Mouse (Mus musculus) megakaryocyte, adult 5-6 weeks (primary cell): ENCODE data around the gene Sdr42e1. TPM values are rescaled to one million over a fixed set of nuclear protein-coding genes. Genes with fewer than 3 reads are reported as not detected.

Experiments used
- ATAC-seq: 2 replicates; pipeline ENCODE4 v1.8.0; 2016; ENCODE audit warnings: mild to moderate bottlenecking, inconsistent platforms; ENCODE audit not compliant: poor library complexity, severe bottlenecking
- total RNA-seq, 2 experiments: library from RNA; stranded (forward) in 1 of 2; stranded (reverse) in 1 of 2; fragments of 153-499, 151-499 nt in 1 of 2; fragments of 221-1000, 200-1000 nt in 1 of 2; gene quantifications; 2 replicates each; pipeline versions ENCODE4 v1.2.3 to v1.2.4; 2015 to 2017

Sdr42e1 gene
- total RNA-seq, 2 experiments from 2014 or later, result 2.3 to 4.1 TPM

DNA sequence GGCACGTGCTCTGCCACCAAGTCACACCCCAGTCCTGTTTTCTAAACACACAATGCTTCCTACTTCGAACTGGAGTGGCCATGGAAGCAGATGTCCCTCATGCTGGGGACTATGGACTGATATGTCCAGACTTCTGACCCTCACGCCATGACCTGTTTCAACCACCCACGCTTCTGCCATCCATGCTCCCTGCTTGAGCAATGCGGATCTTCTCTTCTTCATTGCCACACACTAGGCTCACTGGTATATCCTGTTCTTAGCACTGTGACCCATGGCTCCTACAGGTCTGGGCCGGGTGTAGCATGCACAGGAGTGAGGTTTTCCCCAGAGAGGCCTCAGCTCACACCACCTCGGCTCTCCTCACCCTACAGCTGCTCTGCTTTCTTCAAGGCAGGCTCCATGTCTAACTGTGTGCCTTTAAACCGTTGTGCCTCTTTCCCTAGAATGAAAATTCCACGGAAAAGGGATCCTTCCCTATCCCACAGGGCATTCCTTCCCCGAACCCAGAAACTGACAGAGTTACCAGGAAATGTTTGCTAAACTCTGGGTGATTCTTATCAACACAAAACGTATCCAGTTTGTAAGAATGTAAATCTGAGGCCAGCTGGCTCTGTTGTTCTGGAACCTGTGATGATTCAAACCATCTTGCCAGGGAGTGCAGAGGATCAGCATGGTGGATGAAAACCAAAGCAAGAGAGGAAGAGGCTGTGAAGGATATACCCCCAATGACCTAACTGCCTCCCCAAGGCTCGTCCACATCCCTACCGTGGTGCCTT lies 6.0 kb downstream of the Sdr42e1 start:
- ATAC-seq, result no peak

DNA sequence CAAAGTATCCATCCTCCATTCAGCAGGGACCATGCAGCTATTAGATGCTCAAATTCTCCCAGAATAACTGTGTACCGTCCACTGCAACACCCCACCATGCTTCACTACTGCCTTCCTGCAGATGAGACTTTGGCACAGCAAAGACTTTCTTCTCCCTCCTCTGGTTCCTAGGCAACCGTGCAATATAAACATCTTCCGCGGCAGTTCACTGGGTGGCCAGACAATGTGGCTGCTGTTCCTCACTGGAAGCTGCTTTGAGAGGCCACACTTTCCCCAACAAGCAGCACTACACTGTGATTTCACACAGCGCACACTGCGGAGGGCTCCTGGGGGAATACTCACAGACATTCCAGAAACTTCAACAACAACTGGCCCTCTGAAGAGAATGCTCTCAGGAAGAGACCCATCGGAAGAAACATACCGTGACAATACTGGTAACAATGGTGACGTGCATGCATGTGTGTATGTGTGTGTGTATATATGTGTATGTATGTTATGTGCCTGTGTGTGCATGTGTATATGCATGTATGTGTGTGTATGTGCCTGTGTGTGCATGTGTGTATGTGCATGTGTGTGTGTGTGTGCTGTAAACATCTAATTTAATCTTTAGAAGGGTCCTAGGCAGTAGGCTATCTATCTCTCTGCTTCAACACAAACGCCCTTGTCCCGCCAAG lies 13.0 kb downstream of the Sdr42e1 start:
- no peak for ATAC-seq

DNA sequence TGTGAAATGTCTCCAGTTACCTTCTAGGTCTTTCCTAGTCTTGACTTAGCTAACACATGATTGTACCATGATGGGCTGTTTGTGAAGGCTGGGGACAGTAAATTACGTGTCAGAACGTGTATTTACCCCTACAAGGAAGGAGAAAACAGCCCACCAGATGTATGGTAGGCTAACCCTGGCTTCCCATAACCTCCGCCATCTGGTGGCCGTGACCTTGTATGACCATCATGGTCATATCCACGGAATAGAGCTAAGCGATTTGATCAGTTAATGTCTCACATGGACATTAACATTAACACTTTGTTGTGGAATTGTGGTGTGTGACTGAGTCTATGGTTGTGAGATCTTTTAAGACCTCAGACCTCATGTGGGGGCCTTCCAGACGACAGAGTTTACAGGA lies 14.5 kb downstream of the Sdr42e1 start:
- no peak for ATAC-seq

DNA sequence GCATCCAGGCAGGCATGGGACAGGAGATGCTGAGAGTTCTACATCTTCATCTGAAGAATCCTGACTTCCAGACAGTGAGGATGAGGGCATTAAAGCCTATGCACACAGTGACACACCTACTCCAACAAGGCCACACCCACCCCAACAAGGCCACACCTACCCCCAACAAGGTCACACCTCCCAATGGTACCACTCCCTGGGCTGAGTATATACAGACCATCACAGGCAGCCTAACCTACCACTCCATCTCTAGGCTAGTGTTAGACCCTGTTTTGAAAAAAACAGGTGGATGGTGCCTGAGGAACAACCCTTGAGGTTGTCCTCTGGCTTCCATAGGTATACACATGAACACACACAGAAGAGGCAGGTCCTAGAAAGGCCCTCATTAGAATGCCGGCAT lies 21.2 kb downstream of the Sdr42e1 start:
- ATAC-seq, result no peak

DNA sequence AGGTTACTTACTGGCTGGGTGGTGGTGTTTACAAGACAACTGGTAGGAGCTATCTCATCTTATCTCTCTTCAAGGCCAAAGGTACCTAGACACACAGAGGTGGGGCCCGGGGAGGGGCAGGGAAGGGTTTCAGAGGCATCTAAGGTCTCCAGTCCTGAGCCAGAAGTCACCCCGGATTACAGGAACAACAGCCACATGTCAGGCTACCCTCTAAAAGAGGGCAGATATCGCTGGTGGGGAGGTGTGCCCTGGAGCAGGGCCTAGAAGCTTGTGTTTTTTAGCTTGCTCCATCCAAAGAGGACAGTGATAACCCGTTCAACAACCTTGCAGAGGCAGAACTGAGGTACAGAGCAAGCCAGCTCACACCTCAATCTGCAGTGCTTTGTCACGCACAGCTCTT lies 27.0 kb downstream of the Sdr42e1 start:
- ATAC-seq, result no peak

DNA sequence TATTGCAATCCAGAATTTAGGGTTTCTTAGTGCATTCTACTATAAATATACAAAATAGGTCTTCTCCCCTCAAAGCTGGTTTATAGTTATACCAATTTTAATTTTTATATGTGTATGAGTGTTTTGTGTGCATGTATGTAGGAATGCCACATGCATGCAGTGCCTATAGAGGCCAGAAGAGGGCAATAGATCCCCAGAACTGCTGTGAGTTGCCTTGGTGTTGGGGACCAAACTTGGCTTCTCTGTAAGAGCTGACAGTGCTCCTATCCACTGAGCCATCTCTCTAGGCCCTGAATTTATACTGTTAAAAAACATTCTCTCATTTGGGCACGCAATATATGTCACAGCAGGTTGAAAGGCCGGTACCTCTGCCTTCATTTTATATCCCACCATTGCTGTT lies 27.5 kb downstream of the Sdr42e1 start:
- peak; percentile 75 for ATAC-seq

DNA sequence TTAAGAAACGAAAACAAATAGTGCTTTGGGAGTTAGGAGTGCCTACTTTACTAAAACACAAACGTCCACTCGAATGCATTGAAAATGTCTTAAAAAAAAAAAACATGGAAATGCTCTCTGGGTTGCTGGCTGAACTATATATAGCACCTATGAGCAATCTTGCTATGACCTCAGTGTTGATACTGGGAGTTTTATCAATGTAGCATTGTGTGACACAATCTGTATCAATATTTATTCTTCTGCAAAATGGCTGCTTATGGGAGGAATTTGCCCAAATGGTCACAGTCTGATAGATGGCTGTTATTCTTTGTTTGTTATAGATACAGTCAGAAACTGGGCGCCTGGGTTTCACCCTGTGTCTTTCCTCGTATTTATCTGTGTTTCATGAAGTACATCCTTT lies 28.0 kb downstream of the Sdr42e1 start:
- no peak for ATAC-seq

DNA sequence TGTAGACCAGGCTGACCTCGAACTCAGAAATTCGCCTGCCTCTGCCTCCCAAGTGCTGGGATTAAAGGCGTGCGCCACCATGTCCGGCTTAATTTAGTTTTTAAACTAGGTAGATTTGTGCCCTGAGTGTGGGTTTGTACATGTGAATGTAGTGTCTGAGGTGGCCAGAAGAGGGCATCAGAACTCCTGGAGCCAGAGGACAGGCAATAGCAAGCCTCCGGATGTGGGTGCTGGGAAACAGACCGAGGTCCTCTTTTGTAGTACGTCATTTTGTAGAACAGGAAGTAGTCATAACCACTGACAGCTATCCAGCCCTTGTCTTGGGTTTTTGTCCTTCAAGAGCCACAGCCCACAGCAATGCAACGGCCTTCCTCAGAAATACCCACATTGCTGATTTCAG lies 33.9 kb downstream of the Sdr42e1 start:
- ATAC-seq, result no peak

DNA sequence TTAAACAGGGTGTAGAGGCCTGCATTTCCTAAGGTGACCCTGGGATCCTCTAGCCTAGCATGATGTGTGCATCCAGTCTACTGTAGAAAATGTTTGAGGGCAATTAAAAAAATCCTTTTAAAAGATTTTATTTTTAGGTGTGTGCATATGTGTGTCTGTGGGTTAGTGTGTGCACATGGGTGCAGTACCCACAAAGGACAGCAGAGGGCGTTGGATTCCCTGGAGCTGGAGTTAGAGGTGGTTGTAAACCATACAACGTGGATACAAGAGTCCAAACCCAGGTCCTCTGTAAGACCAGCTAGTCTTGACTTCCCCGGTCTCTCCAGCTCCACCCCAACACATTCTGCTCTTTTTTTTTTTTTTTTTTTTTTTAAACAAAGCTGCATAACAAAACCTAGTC lies 36.0 kb downstream of the Sdr42e1 start:
- no peak for ATAC-seq

DNA sequence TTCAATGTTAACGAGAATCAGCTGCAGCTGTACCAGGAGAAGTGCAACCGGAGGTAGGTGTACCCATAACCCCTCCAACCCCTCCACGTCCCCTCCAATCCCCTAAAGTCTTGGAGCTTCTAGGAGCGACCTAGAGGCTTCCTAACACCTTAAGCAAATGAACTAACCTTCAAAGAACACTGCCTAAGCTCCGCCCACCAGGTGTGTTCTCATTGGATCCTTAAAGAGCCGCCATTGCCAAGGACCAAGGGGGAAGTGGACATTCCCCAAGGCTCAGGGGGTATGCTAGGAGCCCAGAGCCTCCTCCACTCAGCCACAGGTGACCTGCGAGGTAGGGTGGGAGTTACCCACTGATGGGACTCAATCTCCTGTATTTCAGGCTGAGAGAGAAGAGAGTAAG lies 39.1 kb downstream of the Sdr42e1 start:
- no peak for ATAC-seq

DNA sequence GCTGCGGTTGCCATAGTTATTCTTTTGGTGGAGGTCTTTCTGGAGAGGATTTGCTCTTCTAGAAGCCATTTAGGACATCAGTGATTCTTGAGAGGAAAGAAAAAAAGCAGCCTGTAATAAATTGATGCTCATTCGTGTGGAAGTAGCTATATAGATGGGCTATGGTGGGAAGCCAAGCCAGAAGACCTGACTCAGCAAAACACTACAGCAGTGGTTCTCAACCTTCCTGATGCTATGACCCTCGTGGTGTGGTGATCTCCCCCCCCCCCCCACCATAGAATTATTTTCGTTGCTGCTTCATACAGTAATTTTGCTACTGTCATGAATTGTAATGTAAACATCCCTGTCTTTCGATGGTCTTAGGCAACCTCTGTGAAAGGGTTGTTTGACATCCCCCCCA lies 41.0 kb downstream of the Sdr42e1 start:
- no peak for ATAC-seq

DNA sequence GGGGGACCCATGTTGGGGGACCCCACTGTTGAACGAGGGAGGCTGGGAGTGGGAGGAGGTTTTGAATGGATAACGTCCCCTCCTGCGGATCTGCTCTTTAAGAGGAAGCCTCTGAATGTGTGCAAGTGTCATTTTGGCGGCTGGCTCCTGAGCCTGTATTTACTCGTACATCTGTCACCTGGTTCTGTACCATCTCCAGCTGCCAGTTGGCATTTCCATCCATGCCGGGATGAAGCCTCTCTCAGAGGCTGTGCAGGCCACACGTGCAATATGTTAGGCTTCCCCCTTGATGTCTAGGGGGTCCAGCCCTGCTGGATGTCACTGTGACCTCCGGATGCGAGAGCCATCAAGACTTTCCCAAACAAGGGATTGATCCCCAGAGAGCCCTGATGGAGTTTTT lies 46.4 kb downstream of the Sdr42e1 start:
- ATAC-seq, result no peak

DNA sequence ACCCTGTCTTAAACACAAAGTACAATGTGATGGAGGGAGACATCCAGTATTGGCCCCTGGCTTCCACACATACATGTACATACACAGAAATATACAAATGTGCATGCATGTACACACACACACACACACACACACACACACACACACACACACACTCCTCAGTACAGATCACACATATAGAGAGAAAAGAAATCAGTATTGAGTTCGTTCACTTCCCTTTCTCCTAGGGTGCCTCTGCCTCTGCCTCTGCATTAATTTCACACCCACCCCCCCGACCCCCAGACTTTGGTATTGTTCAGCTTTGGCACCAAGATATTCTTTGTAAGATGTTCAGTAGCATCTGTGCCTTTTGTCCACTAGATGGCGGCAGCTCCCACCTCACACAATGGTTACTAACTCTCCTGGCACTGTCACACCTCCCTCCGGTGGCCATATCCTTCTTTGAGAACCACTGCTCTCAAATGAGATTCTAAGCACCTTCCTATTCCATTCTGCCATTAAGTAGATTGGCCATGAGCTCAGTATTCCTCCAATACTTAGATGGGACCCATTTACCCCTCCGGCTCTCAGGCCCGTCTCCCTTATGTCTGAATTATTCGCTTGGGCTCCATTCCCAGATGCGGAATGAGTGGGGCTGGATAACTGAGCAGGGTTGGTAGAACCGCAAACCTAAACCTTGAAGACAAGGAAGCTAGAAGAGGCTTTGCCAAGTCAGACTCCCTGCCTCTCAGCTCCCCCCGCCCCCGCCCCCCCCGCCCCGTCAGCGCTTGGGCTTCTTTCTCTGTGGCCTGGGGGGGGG lies 47.2 kb downstream of the Sdr42e1 start:
- ATAC-seq, result peak; percentile 70

DNA sequence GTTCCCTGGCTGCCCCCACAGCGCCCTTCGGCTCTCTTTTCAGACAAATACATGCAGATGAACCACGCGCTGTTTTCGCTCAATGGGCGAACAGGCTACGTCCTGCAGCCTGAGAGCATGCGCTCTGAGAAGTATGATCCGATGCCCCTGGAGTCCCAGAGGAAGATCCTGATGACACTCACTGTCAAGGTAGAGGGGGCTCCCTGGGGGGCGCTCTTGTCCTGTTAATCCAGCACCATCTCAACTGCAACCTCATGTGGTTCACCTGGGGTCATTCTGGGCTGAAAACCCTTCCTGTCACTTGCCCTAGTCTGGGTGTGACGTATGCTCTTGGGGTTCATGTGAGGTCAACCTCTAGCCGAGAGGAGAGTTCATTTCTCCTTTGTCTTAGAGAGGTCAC lies 60.6 kb downstream of the Sdr42e1 start:
- ATAC-seq, result no peak

Other genes starting within 250 kb of the Sdr42e1 start
- gene Plcg2, start 175.4 kb downstream of the Sdr42e1 start, total RNA-seq (2015), result 104 and 105 TPM in 2 replicates
- gene Plcg2, start 175.4 kb downstream of the Sdr42e1 start, total RNA-seq (2017), result 164 and 180 TPM in 2 replicates
- gene Hsd17b2, start 28.2 kb upstream of the Sdr42e1 start, total RNA-seq (2015), result 0.84 TPM in 1 of 2 replicates, not detected in the other
- not detected in 2 replicates for gene Hsd17b2, start 28.2 kb upstream of the Sdr42e1 start, total RNA-seq (2017)
- gene Mphosph6, start 128.3 kb upstream of the Sdr42e1 start, total RNA-seq (2015), result 31.7 and 32.5 TPM in 2 replicates
- 25.1 and 33.8 TPM in 2 replicates for gene Mphosph6, start 128.3 kb upstream of the Sdr42e1 start, total RNA-seq (2017)